13 mouse cellular contexts compared by ENCODE assay signal in genomic region chr9:23497626-23498025, GRCm38 (mm10).
DNase-seq lines count a peak whose midpoint lies in the region; ATAC-seq lines count a peak whose summit lies in the region.
"Had no signal": no experiment of that assay in that cellular context is flagged by ENCODE, and none has a peak within 500 bp of the region (broad histone marks: within the 10 kb centered on the region; RNA-seq: fewer than 3 reads in every experiment).

No protein-coding gene starts in this region.

- H3K4me3 ChIP-seq in embryonic facial prominence, embryonic 14.5 days (ENCODE audit: low read depth, low read length): no peak overlapping the region
- H3K4me3 ChIP-seq in embryonic facial prominence, embryonic 10.5 days: no peak overlapping the region
- no peak overlapping the region for H3K4me3 ChIP-seq in forebrain, embryonic 13.5 days
- H3K4me3 ChIP-seq: erythroblast, embryonic 14.5 days; heart, embryonic 15.5 days; stomach, embryonic 15.5 days had no signal

- H3K4me1 ChIP-seq in embryonic facial prominence, embryonic 14.5 days (ENCODE audit: control insufficient read depth, insufficient read depth, low read length): no peaks in the 10 kb centered on the region
- no peaks in the 10 kb centered on the region for H3K4me1 ChIP-seq in embryonic facial prominence, embryonic 10.5 days
- peaks cover 17% of the 10 kb centered on the region for H3K4me1 ChIP-seq in forebrain, embryonic 13.5 days
- H3K4me1 ChIP-seq: heart, embryonic 15.5 days; stomach, embryonic 15.5 days had no signal

- DNase-seq in embryonic facial prominence, embryonic 14.5 days (ENCODE audit: low spot score): peak; percentile 61
- no peak for DNase-seq in embryonic facial prominence, embryonic 10.5 days (ENCODE audit: low spot score)
- peak; percentile 15 to 29 for DNase-seq in layer of hippocampus, postnatal 10 days (ENCODE audit: low spot score in 2 of 2)
- peak; percentile 84 for DNase-seq in right cerebral cortex, adult 18-20 months
- no peak for DNase-seq in gastrocnemius, adult 8-10 months (ENCODE audit: low spot score in 2 of 2)
- no peak for DNase-seq in cerebellum, adult 11-12 months
- DNase-seq in thymus, postnatal 10 days (ENCODE audit: low spot score in 2 of 2): no peak
- DNase-seq: cerebellum, adult 18-20 months; kidney, adult 2 months had no signal

- H3K9ac ChIP-seq in embryonic facial prominence, embryonic 14.5 days (ENCODE audit: low read depth, low read length): no peak overlapping the region
- H3K9ac ChIP-seq in forebrain, embryonic 13.5 days: no peak overlapping the region
- H3K9ac ChIP-seq: heart, embryonic 15.5 days; stomach, embryonic 15.5 days had no signal

- H3K27me3 ChIP-seq in embryonic facial prominence, embryonic 14.5 days (replicated peaks; ENCODE audit: control insufficient read depth, insufficient read depth, low read length): no peaks in the 10 kb centered on the region
- H3K27me3 ChIP-seq in embryonic facial prominence, embryonic 10.5 days (replicated peaks; ENCODE audit: low read depth, poor library complexity, severe bottlenecking): no peaks in the 10 kb centered on the region
- H3K27me3 ChIP-seq in forebrain, embryonic 13.5 days: no peaks in the 10 kb centered on the region
- H3K27me3 ChIP-seq: heart, embryonic 15.5 days; stomach, embryonic 15.5 days had no signal

- H3K36me3 ChIP-seq in embryonic facial prominence, embryonic 14.5 days (ENCODE audit: control insufficient read depth, insufficient read depth, low read length): no peaks in the 10 kb centered on the region
- H3K36me3 ChIP-seq in embryonic facial prominence, embryonic 10.5 days (replicated peaks): no peaks in the 10 kb centered on the region
- H3K36me3 ChIP-seq in forebrain, embryonic 13.5 days (ENCODE audit: poor library complexity, severe bottlenecking): no peaks in the 10 kb centered on the region
- H3K36me3 ChIP-seq: heart, embryonic 15.5 days; stomach, embryonic 15.5 days had no signal

- peaks cover 5% of the 10 kb centered on the region; the same call in 1 of the 2 replicates for H3K9me3 ChIP-seq in embryonic facial prominence, embryonic 14.5 days (ENCODE audit: control insufficient read depth, low read length)
- H3K9me3 ChIP-seq in embryonic facial prominence, embryonic 10.5 days: peaks cover 4% of the 10 kb centered on the region; the same call in 1 of the 2 replicates
- H3K9me3 ChIP-seq in forebrain, embryonic 13.5 days (replicated peaks): no peaks in the 10 kb centered on the region
- H3K9me3 ChIP-seq: heart, embryonic 15.5 days; stomach, embryonic 15.5 days had no signal

- H3K4me2 ChIP-seq in embryonic facial prominence, embryonic 14.5 days (ENCODE audit: low read depth, low read length): no peak overlapping the region
- H3K4me2 ChIP-seq in forebrain, embryonic 13.5 days: no peak overlapping the region
- H3K4me2 ChIP-seq: heart, embryonic 15.5 days; stomach, embryonic 15.5 days had no signal

- no peak overlapping the region for H3K27ac ChIP-seq in embryonic facial prominence, embryonic 14.5 days (replicated peaks; ENCODE audit: low read depth, low read length)
- H3K27ac ChIP-seq in embryonic facial prominence, embryonic 10.5 days (replicated peaks): no peak overlapping the region
- H3K27ac ChIP-seq in forebrain, embryonic 13.5 days: peak overlapping the region; percentile 54
- H3K27ac ChIP-seq: heart, embryonic 15.5 days; stomach, embryonic 15.5 days had no signal

- WGBS in embryonic facial prominence, embryonic 14.5 days: 25% methylated on average over 3 of the region's 3 CpGs
- WGBS in embryonic facial prominence, embryonic 10.5 days: 37% methylated on average over 3 of the region's 3 CpGs
- WGBS in forebrain, embryonic 13.5 days: 17% methylated on average over 3 of the region's 3 CpGs

- no peak for ATAC-seq in embryonic facial prominence, embryonic 14.5 days (ENCODE audit: low read depth)
- ATAC-seq in forebrain, embryonic 13.5 days: peak; percentile 87

Comparison
In these comparisons a context has a peak if more than half of its experiments do, and no peak if none do; other contexts are left out.
1. DNase-seq: peak in embryonic facial prominence, embryonic 14.5 days (single experiment), layer of hippocampus, postnatal 10 days (2 of 2) and right cerebral cortex, adult 18-20 months (single experiment); none in embryonic facial prominence, embryonic 10.5 days (single experiment), gastrocnemius, adult 8-10 months (0 of 2), cerebellum, adult 11-12 months (single experiment) and thymus, postnatal 10 days (0 of 2).